Mouse (Mus musculus) E14TG2a.4 (cell line): ENCODE measurements around the gene Clspn.

ENCODE experiments used
- CTCF ChIP-seq: conservative IDR thresholded peaks from 2 replicates; pipeline ENCODE4 v1.5.1; 2014; ENCODE audit warnings: low read length
- NANOG ChIP-seq: IDR thresholded peaks from 2 replicates; pipeline ENCODE4 v1.6.1; 2014; ENCODE audit warnings: borderline replicate concordance, low read length, mixed read lengths
- POU5F1 ChIP-seq: IDR thresholded peaks from 2 replicates; pipeline ENCODE4 v1.6.1; 2014; ENCODE audit warnings: low read length, borderline replicate concordance

GRCm38 (mm10) chr4:126637446-126637845 lies 80.7 kb downstream of the Clspn start:
- TF ChIP-seq CTCF (no peak), NANOG (no peak), POU5F1 (no peak)
